Mouse (Mus musculus): ENCODE results near the gene Zfp874b.
"Not testable (repeated sequence)": the region's sequence is repeated elsewhere in the genome, so short reads cannot be mapped to it uniquely, and the experiment has no call there.

Zfp874b gene

DNA sequence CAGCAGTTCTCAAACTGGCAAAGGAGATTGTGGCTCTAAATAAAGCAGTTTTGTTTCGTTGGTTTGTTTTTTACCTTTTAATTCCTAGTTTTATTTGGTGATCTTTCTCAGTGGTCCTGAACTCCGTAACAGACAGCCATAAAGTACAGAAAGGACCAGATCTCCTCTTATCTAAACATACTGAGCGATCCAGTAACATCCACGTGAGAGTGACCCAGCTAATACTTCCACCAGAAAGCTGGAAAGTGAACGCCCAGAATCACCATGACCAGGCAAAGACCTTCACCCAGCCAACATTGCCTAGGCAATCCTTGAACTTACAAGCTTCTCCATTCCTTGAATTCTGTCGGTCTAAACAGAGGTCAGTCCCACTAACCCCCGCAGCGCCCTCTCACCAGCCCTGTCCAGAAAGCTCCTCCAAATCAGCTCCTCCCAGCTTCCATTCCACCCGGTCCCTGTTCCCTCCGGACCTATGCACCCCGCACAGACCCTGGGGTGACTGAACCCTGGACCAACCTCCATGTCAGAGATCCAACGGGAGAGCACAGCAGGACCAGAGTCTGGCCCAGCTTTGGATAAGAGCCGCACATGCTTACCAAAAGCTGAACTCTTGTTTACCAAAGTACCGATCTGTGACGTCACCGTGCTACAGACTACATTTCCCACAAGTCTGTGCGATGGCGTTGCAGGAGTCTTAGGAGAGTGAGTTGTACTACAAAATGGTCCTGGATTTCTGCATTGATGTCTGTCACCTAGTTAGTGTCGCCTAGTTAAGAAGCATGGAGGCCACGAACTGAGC lies at the start of gene Zfp874b:
Gene Zfp874b (minus strand): TSS at position 634 of the 799 bp plus-strand sequence.
- peak; percentile 72 for DNase-seq

GRCm38 (mm10) chr13:67527049-67527730 lies 43.1 kb upstream of the Zfp874b start:
- DNase-seq, result no peak

- DNase-seq, result peak; percentile 87
These were observed 41.8 kb upstream of the Zfp874b start, which contains the start of the genes Gm26965 and Zfp87 for GRCm38 (mm10) chr13:67525753-67526410. TSS of gene Gm26965 (minus strand) at chr13:67526151. TSS of gene Zfp87 (minus strand) at chr13:67526177.

DNA sequence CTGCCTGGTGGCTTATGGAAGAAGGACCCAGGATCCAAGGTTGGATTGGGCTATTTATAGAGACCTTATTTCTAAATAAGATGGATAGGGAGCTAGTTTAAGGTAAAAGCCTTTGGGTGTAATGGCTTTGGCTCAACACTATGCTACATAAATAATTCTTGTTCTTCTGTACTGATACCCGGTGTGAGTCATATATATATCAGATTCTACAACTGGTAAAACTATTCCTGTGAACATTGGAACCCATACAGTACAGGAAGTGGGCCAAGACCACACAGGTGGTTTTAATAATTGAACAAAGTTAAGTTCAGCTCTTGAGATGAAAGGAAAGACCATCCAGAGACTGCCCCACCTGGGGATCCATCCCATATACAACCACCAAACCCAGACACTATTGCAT lies 16.9 kb upstream of the Zfp874b start:
- no peak for DNase-seq

- DNase-seq, result peak; percentile 59
These were observed 16.1 kb upstream of the Zfp874b start, which contains the start of gene Zfp58 for GRCm38 (mm10) chr13:67500084-67500719. TSS of gene Zfp58 (minus strand) at chr13:67500555.

- no peak for DNase-seq
These were observed 11.6 kb upstream of the Zfp874b start for GRCm38 (mm10) chr13:67495631-67496030.

GRCm38 (mm10) chr13:67484424-67484811 lies 360 bp upstream of the Zfp874b start:
- no peak for DNase-seq

GRCm38 (mm10) chr13:67481528-67481927 lies 2.5 kb downstream of the Zfp874b start:
- no peak for DNase-seq

- no peak for DNase-seq
These were observed 14.8 kb downstream of the Zfp874b start for GRCm38 (mm10) chr13:67469274-67469673.

- not testable (repeated sequence) for DNase-seq
These were observed 20.4 kb downstream of the Zfp874b start for GRCm38 (mm10) chr13:67463506-67464185.

DNA sequence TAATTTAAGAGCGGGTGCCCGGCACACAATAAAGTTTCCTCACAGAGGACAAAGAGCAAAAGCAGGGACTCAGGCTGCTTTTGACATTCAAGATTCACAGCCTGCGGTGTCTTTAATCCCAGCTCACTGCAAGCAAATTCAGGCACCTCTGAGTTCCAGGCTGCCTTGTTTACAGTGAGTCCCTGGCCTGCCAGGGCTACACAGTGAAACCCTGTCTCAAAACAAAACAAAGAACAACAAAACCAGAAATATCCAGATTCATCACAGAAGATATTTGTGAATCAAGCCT lies 32.1 kb downstream of the Zfp874b start:
- DNase-seq, result no peak

DNA sequence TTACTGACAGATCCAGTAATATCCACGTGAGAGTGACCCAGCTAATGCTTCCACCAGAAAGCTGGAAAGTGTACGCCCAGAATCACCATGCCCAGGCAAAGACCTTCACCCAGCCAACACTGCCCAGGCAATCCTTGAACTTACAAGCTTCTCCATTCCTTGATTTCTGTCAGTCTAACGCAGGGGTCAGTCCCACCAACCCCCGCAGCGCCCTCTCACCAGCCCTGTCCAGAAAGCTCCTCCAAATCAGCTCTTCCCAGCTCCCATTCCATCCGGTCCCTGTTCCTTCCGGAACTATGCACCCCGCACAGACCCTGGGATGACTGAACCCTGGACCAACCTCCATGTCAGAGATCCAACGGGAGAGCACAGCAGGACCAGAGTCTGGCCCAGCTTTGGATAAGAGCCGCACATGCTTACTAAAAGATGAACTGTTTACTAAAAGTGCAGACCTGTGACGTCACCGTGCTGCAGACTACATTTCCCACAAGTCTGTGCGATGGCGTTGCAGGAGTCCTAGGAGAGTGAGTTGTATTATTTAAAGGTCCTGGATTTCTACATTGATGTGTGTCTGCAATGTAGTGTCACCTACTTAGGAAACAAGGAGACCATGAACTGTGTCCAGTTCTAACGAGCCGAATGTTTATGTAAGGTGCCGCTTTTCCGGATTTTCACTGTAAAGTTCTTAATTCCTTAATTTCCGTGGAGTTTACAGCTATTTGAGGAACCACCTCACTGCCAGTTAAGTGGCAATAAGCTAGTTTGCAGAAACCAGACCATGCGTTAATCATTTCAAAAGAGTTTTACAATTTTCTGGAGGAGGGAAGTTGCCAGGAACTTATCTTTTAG lies 32.7 kb downstream of the Zfp874b start, which contains the start of gene Zfp874a:
Gene Zfp874a (minus strand): TSS at position 453 of the 849 bp plus-strand sequence.
- DNase-seq, result peak; percentile 80

- DNase-seq, result not testable (repeated sequence)
These were observed 47.0 kb downstream of the Zfp874b start for GRCm38 (mm10) chr13:67437095-67437494.

DNA sequence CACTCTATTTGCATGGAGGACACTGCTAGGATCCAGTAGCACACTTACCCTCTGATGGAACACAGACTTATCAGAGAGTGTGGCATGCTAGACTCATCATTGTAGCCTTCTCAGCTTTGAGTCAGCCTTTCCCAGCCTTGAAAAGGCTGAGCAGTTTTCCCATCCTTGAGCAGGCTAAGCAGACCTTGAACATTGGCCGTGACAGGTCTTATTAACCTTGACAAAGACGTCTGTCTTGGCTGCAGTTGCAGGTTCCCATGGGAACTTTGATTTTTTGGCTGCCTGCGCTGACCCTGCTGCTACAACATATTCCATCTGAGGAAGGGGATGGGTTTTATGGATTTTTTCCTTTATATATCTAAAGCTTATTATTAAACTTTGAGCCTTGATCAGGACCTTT lies 55.9 kb downstream of the Zfp874b start:
- DNase-seq, result no peak

- DNase-seq, result not testable (repeated sequence)
These were observed 58.4 kb downstream of the Zfp874b start for GRCm38 (mm10) chr13:67425699-67426098.

GRCm38 (mm10) chr13:67422532-67422931 lies 61.5 kb downstream of the Zfp874b start:
- DNase-seq, result not testable (repeated sequence)

Measured in right cerebral cortex, postnatal 14 days (tissue).